Mouse (Mus musculus): ENCODE data around the gene Eva1b. TPM values are rescaled to one million over a fixed set of nuclear protein-coding genes. Genes with fewer than 3 reads are reported as not detected.
A peak's percentile ranks its signal among the peaks of the same experiment; 100 is the strongest.

The Eva1b gene
- polyA plus RNA-seq, 1 experiment from 2014 or later: 19.2 TPM

GRCm38 (mm10) chr4:126150297-126150948 lies 2.9 kb downstream of the Eva1b start:
- ATAC-seq (ENCODE audit: low FRiP score): no peak
- no peak overlapping the region for H3K4me3 ChIP-seq (replicated peaks; ENCODE audit: low read length)

GRCm38 (mm10) chr4:126150949-126151320 lies 3.4 kb downstream of the Eva1b start:
- no peaks in the 10 kb centered on the region for H3K36me3 ChIP-seq (replicated peaks; ENCODE audit: control insufficient read depth, insufficient read depth)
- H3K4me1 ChIP-seq (replicated peaks; ENCODE audit: control insufficient read depth, insufficient read depth, low read length): peaks cover 16% of the 10 kb centered on the region
- no peak for DNase-seq (ENCODE audit: low spot score)
- no peak overlapping the region for H3K9ac ChIP-seq
- ATAC-seq (ENCODE audit: low FRiP score): no peak
- 82% methylated on average over 6 of the region's 6 CpGs for WGBS
- no peak overlapping the region for H3K4me2 ChIP-seq (replicated peaks)
- H3K9me3 ChIP-seq (ENCODE audit: control insufficient read depth, low read length): no peaks in the 10 kb centered on the region
- no peak overlapping the region for H3K27ac ChIP-seq
- H3K27me3 ChIP-seq (ENCODE audit: control insufficient read depth, insufficient read depth, low read length): peaks cover 40% of the 10 kb centered on the region
- H3K4me3 ChIP-seq (replicated peaks; ENCODE audit: low read length): no peak overlapping the region

More at GRCm38 (mm10) chr4:126150297-126150948, 2.9 kb downstream of the Eva1b start:
- no peak overlapping the region for H3K9ac ChIP-seq
- no peaks in the 10 kb centered on the region for H3K36me3 ChIP-seq (replicated peaks; ENCODE audit: control insufficient read depth, insufficient read depth)
- H3K9me3 ChIP-seq (ENCODE audit: control insufficient read depth, low read length): no peaks in the 10 kb centered on the region
- H3K4me1 ChIP-seq (replicated peaks; ENCODE audit: control insufficient read depth, insufficient read depth, low read length): peaks cover 16% of the 10 kb centered on the region
- no peak overlapping the region for H3K4me2 ChIP-seq (replicated peaks)
- peaks cover 40% of the 10 kb centered on the region for H3K27me3 ChIP-seq (ENCODE audit: control insufficient read depth, insufficient read depth, low read length)
- H3K27ac ChIP-seq: no peak overlapping the region
- 58% methylated on average over 16 of the region's 16 CpGs for WGBS
- DNase-seq (ENCODE audit: low spot score): no peak

GRCm38 (mm10) chr4:126151701-126152440 lies 4.3 kb downstream of the Eva1b start:
- no peaks in the 10 kb centered on the region for H3K36me3 ChIP-seq (replicated peaks; ENCODE audit: control insufficient read depth, insufficient read depth)
- H3K27ac ChIP-seq: no peak overlapping the region
- H3K9ac ChIP-seq: no peak overlapping the region
- ATAC-seq (ENCODE audit: low FRiP score): no peak
- 85% methylated on average over 16 of the region's 16 CpGs for WGBS
- no peak for DNase-seq (ENCODE audit: low spot score)
- H3K4me3 ChIP-seq (replicated peaks; ENCODE audit: low read length): no peak overlapping the region
- no peaks in the 10 kb centered on the region for H3K9me3 ChIP-seq (ENCODE audit: control insufficient read depth, low read length)
- H3K4me1 ChIP-seq (replicated peaks; ENCODE audit: control insufficient read depth, insufficient read depth, low read length): peaks cover 16% of the 10 kb centered on the region
- H3K4me2 ChIP-seq (replicated peaks): no peak overlapping the region
- H3K27me3 ChIP-seq (ENCODE audit: control insufficient read depth, insufficient read depth, low read length): peaks cover 36% of the 10 kb centered on the region

- H3K4me1 ChIP-seq (replicated peaks; ENCODE audit: control insufficient read depth, insufficient read depth, low read length): peaks cover 10% of the 10 kb centered on the region
- 64% methylated on average over 14 of the region's 14 CpGs for WGBS
- no peaks in the 10 kb centered on the region for H3K9me3 ChIP-seq (ENCODE audit: control insufficient read depth, low read length)
- H3K9ac ChIP-seq: no peak overlapping the region
- no peak overlapping the region for H3K27ac ChIP-seq
- no peaks in the 10 kb centered on the region for H3K36me3 ChIP-seq (replicated peaks; ENCODE audit: control insufficient read depth, insufficient read depth)
- ATAC-seq (ENCODE audit: low FRiP score): no peak
- H3K4me2 ChIP-seq (replicated peaks): no peak overlapping the region
- H3K4me3 ChIP-seq (replicated peaks; ENCODE audit: low read length): no peak overlapping the region
- peaks cover 26% of the 10 kb centered on the region for H3K27me3 ChIP-seq (ENCODE audit: control insufficient read depth, insufficient read depth, low read length)
- DNase-seq (ENCODE audit: low spot score): no peak
Observed at GRCm38 (mm10) chr4:126152864-126153263, 5.3 kb downstream of the Eva1b start.

- 68% methylated on average over 4 of the region's 4 CpGs for WGBS
- peaks cover 3% of the 10 kb centered on the region for H3K27me3 ChIP-seq (ENCODE audit: control insufficient read depth, insufficient read depth, low read length)
- H3K27ac ChIP-seq: peak overlapping the region; percentile 43; the same call in 1 of the 2 replicates
- no peak overlapping the region for H3K9ac ChIP-seq
- H3K4me3 ChIP-seq (replicated peaks; ENCODE audit: low read length): no peak overlapping the region
- DNase-seq (ENCODE audit: low spot score) (no peak), ATAC-seq (ENCODE audit: low FRiP score) (no peak)
- H3K36me3 ChIP-seq (replicated peaks; ENCODE audit: control insufficient read depth, insufficient read depth): no peaks in the 10 kb centered on the region
- no peak overlapping the region for H3K4me2 ChIP-seq (replicated peaks)
- H3K4me1 ChIP-seq (replicated peaks; ENCODE audit: control insufficient read depth, insufficient read depth, low read length): no peaks in the 10 kb centered on the region
- no peaks in the 10 kb centered on the region for H3K9me3 ChIP-seq (ENCODE audit: control insufficient read depth, low read length)
Observed at GRCm38 (mm10) chr4:126155183-126155582, 7.6 kb downstream of the Eva1b start.

GRCm38 (mm10) chr4:126155869-126156268 lies 8.3 kb downstream of the Eva1b start:
- ATAC-seq (ENCODE audit: low FRiP score) (no peak), DNase-seq (ENCODE audit: low spot score) (no peak)
- WGBS: 69% methylated on average over 2 of the region's 2 CpGs
- Histone ChIP-seq H3K9me3 (ENCODE audit: control insufficient read depth, low read length) (no peaks in the 10 kb centered on the region), H3K36me3 (replicated peaks; ENCODE audit: control insufficient read depth, insufficient read depth) (no peaks in the 10 kb centered on the region), H3K27me3 (ENCODE audit: control insufficient read depth, insufficient read depth, low read length) (no peaks in the 10 kb centered on the region), H3K9ac (no peak overlapping the region), H3K4me3 (replicated peaks; ENCODE audit: low read length) (no peak overlapping the region), H3K4me1 (replicated peaks; ENCODE audit: control insufficient read depth, insufficient read depth, low read length) (no peaks in the 10 kb centered on the region), H3K27ac (peak overlapping the region; percentile 43; the same call in 1 of the 2 replicates), H3K4me2 (replicated peaks) (no peak overlapping the region)

- Histone ChIP-seq H3K4me2 (replicated peaks) (no peak overlapping the region), H3K27me3 (ENCODE audit: control insufficient read depth, insufficient read depth, low read length) (no peaks in the 10 kb centered on the region), H3K9me3 (ENCODE audit: control insufficient read depth, low read length) (no peaks in the 10 kb centered on the region), H3K9ac (no peak overlapping the region), H3K27ac (no peak overlapping the region), H3K4me1 (replicated peaks; ENCODE audit: control insufficient read depth, insufficient read depth, low read length) (no peaks in the 10 kb centered on the region), H3K36me3 (replicated peaks; ENCODE audit: control insufficient read depth, insufficient read depth) (no peaks in the 10 kb centered on the region), H3K4me3 (replicated peaks; ENCODE audit: low read length) (no peak overlapping the region)
- no peak for DNase-seq (ENCODE audit: low spot score)
- no peak for ATAC-seq (ENCODE audit: low FRiP score)
- 59% methylated on average over 5 of the region's 5 CpGs for WGBS
Observed at GRCm38 (mm10) chr4:126156617-126157016, 9.1 kb downstream of the Eva1b start.

- no peak overlapping the region for H3K4me3 ChIP-seq (replicated peaks; ENCODE audit: low read length)
- no peaks in the 10 kb centered on the region for H3K9me3 ChIP-seq (ENCODE audit: control insufficient read depth, low read length)
- H3K4me1 ChIP-seq (replicated peaks; ENCODE audit: control insufficient read depth, insufficient read depth, low read length): peaks cover 3% of the 10 kb centered on the region; the same call in 1 of the 2 replicates
- H3K27me3 ChIP-seq (ENCODE audit: control insufficient read depth, insufficient read depth, low read length): no peaks in the 10 kb centered on the region
- no peak for ATAC-seq (ENCODE audit: low FRiP score)
- H3K9ac ChIP-seq: no peak overlapping the region
- H3K36me3 ChIP-seq (replicated peaks; ENCODE audit: control insufficient read depth, insufficient read depth): no peaks in the 10 kb centered on the region
- 89% methylated on average over 6 of the region's 6 CpGs for WGBS
- H3K27ac ChIP-seq: no peak overlapping the region
- H3K4me2 ChIP-seq (replicated peaks): no peak overlapping the region
- no peak for DNase-seq (ENCODE audit: low spot score)
Observed at GRCm38 (mm10) chr4:126157562-126157961, 10.0 kb downstream of the Eva1b start.

GRCm38 (mm10) chr4:126159455-126159854 lies 11.9 kb downstream of the Eva1b start:
- Histone ChIP-seq H3K27ac (no peak overlapping the region), H3K27me3 (ENCODE audit: control insufficient read depth, insufficient read depth, low read length) (no peaks in the 10 kb centered on the region), H3K36me3 (replicated peaks; ENCODE audit: control insufficient read depth, insufficient read depth) (no peaks in the 10 kb centered on the region), H3K4me1 (replicated peaks; ENCODE audit: control insufficient read depth, insufficient read depth, low read length) (peaks cover 9% of the 10 kb centered on the region; the same call in 1 of the 2 replicates), H3K9ac (no peak overlapping the region), H3K4me2 (replicated peaks) (no peak overlapping the region), H3K9me3 (ENCODE audit: control insufficient read depth, low read length) (no peaks in the 10 kb centered on the region), H3K4me3 (replicated peaks; ENCODE audit: low read length) (no peak overlapping the region)
- DNase-seq (ENCODE audit: low spot score) (no peak), ATAC-seq (ENCODE audit: low FRiP score) (no peak)
- 72% methylated on average over 8 of the region's 8 CpGs for WGBS
